Mouse (Mus musculus) cerebellum, postnatal 36 days (tissue): ENCODE measurements around the gene Lancl2.

ENCODE experiments used
- DNase-seq, 2 experiments: peaks; one replicate each; pipeline ENCODE4 v3.0.0; 2021 to 2022; ENCODE audit warnings: mixed read lengths in 2 of 2

The Lancl2 gene

GRCm38 (mm10) chr6:57702376-57702742 is at the start of gene Lancl2:
Gene Lancl2 (plus strand): TSS chr6:57702540.
- DNase-seq: peak; percentile 57 to 73

DNA sequence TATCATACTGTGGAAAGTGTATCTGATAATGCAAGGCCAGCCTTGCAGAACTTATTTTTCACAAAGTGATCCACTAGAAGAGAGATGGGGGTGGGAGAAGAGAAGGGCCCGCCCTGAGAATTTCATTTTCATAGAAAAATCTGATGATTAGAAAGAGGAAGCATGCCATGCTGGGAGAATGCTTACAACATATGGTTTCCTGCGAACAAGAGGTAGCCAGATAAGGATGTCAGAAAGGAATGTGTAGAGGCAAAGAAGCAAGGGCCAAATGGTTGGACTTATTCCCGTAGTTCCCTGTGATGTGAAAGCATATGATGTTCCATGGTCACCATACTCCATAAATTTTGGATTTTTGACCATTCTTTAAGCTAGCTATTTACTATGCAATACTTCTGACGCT is 41.0 kb upstream of the Lancl2 start:
- DNase-seq: no peak

DNA sequence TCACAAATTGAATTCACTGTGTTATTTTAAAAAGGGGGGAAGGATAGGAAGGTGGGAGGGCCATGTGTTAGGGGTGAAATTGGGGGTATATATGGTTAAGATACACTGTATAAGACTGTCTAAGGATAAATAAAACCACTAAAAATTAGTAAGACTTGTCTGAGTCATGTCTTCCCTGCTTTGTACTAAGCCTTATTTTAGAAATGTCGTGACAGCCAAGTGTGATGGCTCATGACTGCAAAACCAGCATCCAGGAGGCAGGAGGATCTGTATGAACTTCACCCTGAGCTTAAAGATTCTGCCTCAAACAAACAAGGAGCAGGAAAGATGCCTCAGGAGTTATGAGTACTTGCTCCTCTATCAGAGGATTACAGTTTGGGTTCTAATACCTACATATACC is 18.2 kb upstream of the Lancl2 start:
- no peak for DNase-seq

GRCm38 (mm10) chr6:57691467-57692261 is 10.7 kb upstream of the Lancl2 start, which contains the start of gene Pyurf:
Gene Pyurf (minus strand): TSS chr6:57692078.
- peak; percentile 83 to 85 for DNase-seq

- DNase-seq: no peak
Measured at GRCm38 (mm10) chr6:57693116-57693515, 9.2 kb upstream of the Lancl2 start.

- DNase-seq: peak in 1 of 2 experiments; percentile 20
Measured at GRCm38 (mm10) chr6:57701686-57702085, 654 bp upstream of the Lancl2 start.

GRCm38 (mm10) chr6:57702743-57703499 is 581 bp downstream of the Lancl2 start:
- DNase-seq: peak; percentile 98

DNA sequence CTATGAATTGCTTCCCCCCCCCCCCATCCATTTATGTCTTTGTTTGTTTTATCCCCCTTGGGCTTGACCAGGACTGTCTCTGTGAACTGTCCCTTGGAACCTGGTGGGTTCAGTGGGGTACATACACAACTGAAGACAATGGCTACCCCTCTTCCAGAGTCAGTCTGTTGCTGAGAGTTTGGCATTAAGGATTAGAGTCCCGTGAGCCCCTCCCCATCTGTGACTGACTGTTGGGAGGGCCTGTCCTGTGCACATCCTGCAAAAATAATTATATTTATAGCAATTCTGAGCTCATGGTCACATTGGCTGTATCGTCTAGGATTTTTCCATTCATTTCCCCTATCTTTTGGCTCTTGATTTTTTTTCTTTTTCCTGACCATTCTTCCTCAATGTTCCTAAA is 1.4 kb downstream of the Lancl2 start:
- no peak for DNase-seq

DNA sequence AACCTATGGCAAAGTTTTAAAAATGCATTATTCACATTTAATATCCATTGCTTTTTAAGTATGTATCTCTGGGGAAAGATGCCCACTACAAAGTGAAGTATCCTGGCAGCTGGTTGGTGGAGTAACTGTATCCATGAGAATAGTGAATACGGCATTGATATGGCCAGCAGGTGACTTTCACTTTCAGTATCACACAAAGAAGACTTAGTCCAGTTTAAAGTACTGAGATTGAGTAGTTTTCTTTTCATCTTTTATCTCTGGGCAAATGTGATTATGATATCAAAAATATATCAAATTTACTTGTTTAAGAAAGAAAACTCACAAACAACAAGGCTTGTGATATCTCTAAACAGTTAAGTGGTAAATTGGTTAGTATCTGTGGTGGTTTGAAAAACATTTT is 4.4 kb downstream of the Lancl2 start:
- no peak for DNase-seq

- DNase-seq: no peak
Measured at GRCm38 (mm10) chr6:57711726-57712125, 9.4 kb downstream of the Lancl2 start.

DNA sequence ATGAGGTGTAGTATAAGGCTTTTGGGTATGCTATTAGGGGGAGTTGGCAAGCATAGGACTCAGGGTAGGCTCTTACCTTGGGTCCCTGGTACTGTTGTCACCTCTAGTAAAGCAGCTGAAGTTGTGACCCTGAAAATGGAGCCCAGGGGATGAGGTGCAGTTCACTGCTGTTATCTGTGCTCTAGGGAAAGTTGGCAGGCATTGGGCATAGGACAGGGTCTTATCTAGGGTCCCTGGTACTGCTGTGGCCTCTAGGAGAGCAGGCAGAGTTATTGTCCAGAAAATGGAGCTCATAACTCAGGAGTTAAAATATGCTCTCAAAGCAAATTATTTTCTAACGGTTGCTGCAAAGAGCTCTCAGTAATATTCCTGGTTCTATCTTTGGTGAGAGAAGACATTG is 19.0 kb downstream of the Lancl2 start:
- DNase-seq: no peak

DNA sequence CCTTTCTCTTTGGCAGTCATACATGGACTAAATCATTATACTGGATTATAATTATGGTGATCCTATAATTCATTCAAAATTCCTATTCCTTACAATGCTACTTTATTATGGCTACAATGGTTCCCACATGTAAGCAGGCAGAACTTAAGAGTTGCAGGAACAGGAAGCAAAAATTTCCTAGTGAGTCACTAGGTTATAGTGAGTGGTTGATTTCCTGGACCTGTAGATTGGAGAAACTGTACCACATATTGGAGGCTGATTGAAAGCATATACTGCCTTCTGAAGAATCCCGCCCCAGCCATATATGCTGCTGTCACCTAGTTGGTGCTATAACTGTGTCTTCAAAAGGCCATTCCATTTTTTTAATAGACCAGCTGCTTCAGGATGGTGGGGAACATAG is 40.4 kb downstream of the Lancl2 start:
- no peak for DNase-seq

DNA sequence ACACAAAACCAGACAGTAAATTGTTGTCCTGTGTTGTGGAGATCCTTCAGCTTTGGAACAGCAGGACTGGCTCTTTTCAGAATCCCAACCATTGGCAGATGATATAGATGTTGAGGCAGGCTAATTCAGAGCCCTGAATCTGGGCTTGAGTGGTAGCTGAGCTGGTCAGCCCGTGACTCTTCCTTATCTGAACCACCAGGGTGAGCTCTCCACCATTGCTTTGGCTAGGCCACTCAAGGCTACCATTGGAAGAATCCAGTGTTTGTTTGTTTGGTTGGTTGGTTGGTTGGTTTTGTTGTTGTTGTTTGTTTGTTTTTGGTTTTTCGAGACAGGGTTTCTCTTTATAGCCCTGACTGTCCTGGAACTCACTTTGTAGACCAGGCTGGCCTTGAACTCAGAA is 41.0 kb downstream of the Lancl2 start:
- DNase-seq: no peak

DNA sequence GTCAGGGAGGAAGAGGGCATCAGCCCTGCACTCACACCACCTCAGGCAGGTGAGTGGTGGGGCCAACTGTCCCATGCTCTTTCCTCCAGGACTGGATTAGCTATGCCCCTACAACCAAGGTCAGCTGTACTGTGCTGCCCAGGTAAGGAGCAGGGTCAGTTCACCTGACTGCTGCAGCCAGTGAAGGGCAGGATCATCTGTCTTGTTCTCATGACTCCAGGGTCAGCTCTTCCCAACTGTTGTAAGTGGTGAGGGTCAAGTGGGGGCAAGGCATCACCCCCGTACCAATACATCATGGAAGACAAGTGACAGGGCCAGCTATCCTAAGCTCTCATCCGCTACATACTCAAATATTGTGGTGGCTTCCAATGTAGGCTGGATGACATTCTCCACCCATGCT is 41.8 kb downstream of the Lancl2 start:
- no peak for DNase-seq

DNA sequence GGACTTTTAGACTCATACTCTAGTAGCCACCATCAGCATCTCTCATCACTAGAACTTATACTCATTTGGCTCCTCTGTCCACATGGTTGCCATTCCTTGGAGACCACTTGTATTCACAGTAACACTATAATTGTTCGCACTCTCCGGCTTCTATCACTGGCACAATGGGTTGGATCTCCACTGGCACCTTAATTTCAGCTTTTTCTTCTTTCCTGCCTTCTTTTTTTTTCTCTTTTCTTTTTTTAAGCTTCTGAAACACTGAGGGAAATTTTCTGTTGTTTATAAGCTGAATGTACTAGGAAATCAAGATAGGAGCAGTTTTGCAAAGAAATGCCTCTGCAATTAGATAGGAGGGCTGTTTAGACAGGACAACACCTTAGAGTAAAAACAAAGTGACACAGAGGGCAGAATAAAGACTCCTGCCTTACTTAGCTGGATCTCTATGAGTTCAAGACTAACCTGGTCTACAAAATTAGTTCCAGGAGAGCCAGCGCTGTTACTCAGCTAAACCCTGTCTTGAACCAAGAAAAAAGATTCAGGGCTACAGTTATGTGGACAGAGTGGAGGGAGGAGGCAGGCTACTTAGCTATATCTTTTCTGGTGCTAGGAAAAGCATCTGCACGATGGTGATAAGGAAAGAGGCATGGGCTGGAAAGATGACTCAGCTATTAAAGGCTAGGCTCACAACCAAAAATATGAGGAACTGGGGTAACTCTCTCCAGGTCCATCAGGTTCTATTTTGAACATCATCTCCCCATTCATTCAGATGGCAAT is 42.8 kb downstream of the Lancl2 start:
- no peak for DNase-seq

DNA sequence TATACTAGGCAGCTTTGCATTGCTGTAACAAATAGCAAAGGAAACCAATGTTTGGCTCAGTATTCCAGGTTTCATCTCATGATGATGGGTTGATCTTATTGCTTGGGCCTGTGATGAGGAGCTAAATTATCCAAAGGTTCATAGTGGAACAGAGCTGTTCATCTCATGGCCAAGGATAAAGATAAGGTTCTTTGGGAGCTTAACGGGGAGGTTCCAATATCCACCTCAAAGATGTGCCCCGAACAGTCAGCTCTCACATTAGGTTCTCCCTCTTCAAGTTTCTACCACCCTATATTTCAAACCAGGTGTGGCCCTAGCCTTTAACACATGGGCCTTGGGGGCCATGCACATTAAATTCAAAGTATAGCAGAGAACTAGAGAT is 43.4 kb downstream of the Lancl2 start:
- no peak for DNase-seq

GRCm38 (mm10) chr6:57753962-57754759 is 51.8 kb downstream of the Lancl2 start:
- DNase-seq: no peak

DNA sequence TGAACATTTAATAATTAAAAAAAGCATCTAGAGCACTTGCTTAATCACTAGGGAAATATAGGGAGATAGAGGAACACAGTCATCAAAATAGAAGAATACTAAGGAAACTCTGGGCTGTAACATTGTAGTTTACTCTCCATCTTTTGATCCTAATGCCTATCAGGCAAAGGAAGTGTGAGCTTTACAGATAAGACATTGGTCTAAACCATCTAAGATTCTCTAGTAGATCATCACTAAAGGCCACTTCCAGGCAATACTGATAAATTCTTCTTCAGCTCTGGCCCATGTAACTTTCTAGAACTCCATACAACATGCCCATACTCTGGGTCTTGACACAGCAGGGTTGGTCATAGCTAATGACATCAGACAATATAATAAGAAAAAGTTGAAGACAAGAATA is 60.7 kb downstream of the Lancl2 start:
- no peak for DNase-seq

DNA sequence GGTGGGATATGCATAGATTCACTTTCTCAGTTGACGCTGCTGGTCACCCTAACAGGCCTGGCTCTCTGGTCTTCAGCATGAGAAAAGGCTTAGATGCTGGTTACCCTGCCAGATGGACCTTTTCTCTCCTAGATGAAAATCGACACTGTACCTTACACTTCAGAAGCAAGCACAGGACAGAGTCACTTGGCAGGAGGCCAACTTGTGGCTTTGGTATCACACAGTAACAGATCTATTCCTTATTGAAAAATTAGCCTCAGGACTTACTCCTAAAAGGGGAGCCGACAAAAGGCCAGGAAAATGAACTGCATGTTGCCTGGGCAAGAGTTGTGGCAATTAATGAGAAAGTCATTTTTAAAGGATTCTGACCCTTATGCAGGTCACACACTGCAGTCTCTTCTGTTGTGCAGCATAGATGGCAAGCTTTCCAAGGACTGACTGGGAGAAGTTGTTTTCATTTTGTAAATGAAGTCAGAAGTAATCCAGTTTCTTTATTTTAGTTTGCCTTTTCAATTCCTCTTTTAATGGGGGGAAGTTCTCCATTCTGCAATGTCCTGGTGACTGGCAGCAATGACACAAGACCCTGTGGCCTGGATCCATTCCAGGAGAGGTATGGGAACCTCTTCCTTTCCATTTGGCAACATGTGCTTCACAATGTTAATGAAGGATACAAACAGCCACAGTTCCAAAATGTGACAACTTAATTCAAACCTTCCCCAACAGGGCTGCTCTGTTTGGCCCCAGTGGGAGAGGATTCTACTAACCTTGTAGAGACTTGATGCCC is 62.9 kb downstream of the Lancl2 start:
- peak; percentile 21 to 32 for DNase-seq

- no peak for DNase-seq
Measured at GRCm38 (mm10) chr6:57766287-57766686, 63.9 kb downstream of the Lancl2 start.

DNA sequence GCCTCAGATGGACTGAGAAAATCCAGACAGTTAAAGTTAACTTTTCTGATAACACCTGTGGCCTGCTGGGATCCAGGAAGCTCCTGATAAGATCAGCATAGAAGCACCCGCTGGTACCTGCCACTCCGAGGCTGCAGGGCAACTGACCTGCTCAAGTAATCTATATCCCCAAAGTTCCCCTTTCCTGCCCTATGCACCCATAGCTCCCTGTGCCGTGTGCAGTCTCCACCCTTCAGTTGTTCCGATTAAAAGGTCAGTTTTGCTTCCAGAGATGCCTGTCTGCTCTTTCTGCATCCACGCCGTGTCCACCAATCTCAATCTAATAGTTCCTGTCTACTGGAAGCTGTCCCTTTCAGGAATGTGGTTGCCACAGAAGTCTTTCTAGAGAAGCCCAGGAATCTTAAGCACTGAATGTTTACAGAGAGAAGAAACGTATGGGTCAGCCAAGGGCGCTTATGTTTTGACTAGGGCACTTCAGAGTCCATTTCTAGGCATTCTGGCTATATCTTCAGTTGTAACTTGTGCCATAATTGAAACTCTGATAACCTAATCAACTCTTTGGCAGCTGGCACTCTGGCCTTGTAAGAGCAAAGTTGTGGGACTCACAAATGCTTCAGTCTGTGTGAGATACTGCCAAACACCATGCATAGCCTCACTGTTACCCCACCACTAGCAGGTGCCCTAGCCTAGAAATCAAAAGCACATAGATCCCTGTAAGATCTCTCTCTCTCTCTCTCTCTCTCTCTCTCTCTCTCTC is 65.0 kb downstream of the Lancl2 start:
- DNase-seq: no peak
